Mouse (Mus musculus) lung, postnatal 0 days (tissue): ENCODE data around the gene Cryba2.

Experiments
- CTCF ChIP-seq: IDR thresholded peaks from 2 replicates; pipeline ENCODE4 v1.5.1; 2016; ENCODE audit warnings: antibody characterized with exemption, mild to moderate bottlenecking
- EP300 ChIP-seq: IDR thresholded peaks from 2 replicates; pipeline ENCODE4 v1.6.1; 2016; ENCODE audit warnings: antibody characterized with exemption, mild to moderate bottlenecking, control low read depth

GRCm38 (mm10) chr1:74848946-74849345 is 44.0 kb downstream of the Cryba2 start:
- TF ChIP-seq EP300 (no peak), CTCF (no peak)
